ENCODE assay signal across 9 mouse cellular contexts in the genomic region with DNA sequence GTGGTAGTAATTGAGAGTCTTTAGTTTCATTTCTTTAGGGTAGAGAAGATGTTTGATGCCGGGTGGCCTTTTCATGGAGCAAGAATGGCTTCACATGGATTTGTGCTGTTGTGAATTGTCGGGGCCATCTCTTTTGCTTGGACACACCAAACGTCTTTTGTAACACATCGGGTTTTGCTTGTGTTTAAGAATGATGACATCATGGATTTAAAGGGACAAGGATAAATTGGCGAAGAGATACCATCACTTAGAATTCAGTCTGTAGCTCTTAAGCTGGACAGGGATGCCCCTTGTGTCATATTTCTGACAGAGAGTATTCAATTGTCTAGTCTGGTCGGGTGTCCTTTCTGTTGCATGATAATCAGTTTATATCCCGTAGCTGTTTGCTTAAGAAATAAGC. TPM values are rescaled to one million over a fixed set of nuclear protein-coding genes. Genes with fewer than 3 reads are reported as not detected.
DNase-seq lines count a peak whose midpoint lies in the region; ATAC-seq and TF ChIP-seq lines count a peak whose summit lies in the region.
"Had no signal": no experiment of that assay in that cellular context is flagged by ENCODE, and none has a peak within 500 bp of the region (broad histone marks: within the 10 kb centered on the region; RNA-seq: fewer than 3 reads in every experiment).

No protein-coding gene starts in this region.

- peak overlapping the region; percentile 82 for H3K4me3 ChIP-seq in left cerebral cortex, adult 2 months
- peak overlapping the region; percentile 92 for H3K4me3 ChIP-seq in embryonic facial prominence, embryonic 12.5 days
- H3K4me3 ChIP-seq in limb, embryonic 10.5 days: peak overlapping the region; percentile 99
- peak overlapping the region; percentile 98 for H3K4me3 ChIP-seq in neural tube, embryonic 15.5 days (replicated peaks)

- no peaks in the 10 kb centered on the region for H3K9me3 ChIP-seq in embryonic facial prominence, embryonic 12.5 days
- H3K9me3 ChIP-seq in limb, embryonic 10.5 days (replicated peaks): no peaks in the 10 kb centered on the region
- H3K9me3 ChIP-seq in neural tube, embryonic 15.5 days (replicated peaks): no peaks in the 10 kb centered on the region

- no peak for DNase-seq in left cerebral cortex, adult 2 months (ENCODE audit: extremely low spot score in 1 of 2, low spot score in 2 of 2)
- DNase-seq in left cerebral cortex, adult 18-20 months (ENCODE audit: low spot score in 2 of 2): no peak
- DNase-seq in limb, embryonic 10.5 days (ENCODE audit: low spot score): no peak
- no peak for DNase-seq in left cerebral cortex, postnatal 14 days (ENCODE audit: low spot score in 2 of 2)
- no peak for DNase-seq in spleen, postnatal 4 days (ENCODE audit: low spot score in 2 of 2)
- DNase-seq in gastrocnemius, adult 18-20 months (ENCODE audit: low spot score): no peak
- DNase-seq: gastrocnemius, postnatal 25 days had no signal

- H3K4me1 ChIP-seq in embryonic facial prominence, embryonic 12.5 days: peaks cover 11% of the 10 kb centered on the region
- peaks cover 17% of the 10 kb centered on the region for H3K4me1 ChIP-seq in limb, embryonic 10.5 days
- H3K4me1 ChIP-seq in neural tube, embryonic 15.5 days: peaks cover 40% of the 10 kb centered on the region

- no peak for TF ChIP-seq CTCF in left cerebral cortex, adult 2 months (IDR thresholded peaks at IDR 0.05)

- WGBS in embryonic facial prominence, embryonic 12.5 days: 32% methylated on average over 7 of the region's 7 CpGs
- WGBS in limb, embryonic 10.5 days: 62% methylated on average over 7 of the region's 7 CpGs
- WGBS in neural tube, embryonic 15.5 days: 18% methylated on average over 7 of the region's 7 CpGs

- intact Hi-C loops in left cerebral cortex, adult 2 months (cut with DNase I): loop anchor here (5.0 to 10.0 kb wide), 2 partner anchors 53 to 396 kb away; no protein-coding TSS in a partner anchor
- intact Hi-C loops in left cerebral cortex, postnatal 14 days (cut with DNase I): loop anchor here (5.0 kb wide), 2 partner anchors 53 to 213 kb away; no protein-coding TSS in a partner anchor

- peak overlapping the region; percentile 83 for H3K9ac ChIP-seq in embryonic facial prominence, embryonic 12.5 days
- peak overlapping the region; percentile 99 for H3K9ac ChIP-seq in neural tube, embryonic 15.5 days (replicated peaks)

- ATAC-seq in embryonic facial prominence, embryonic 12.5 days (ENCODE audit: insufficient number of reproducible peaks, insufficient read depth, low FRiP score, low TSS enrichment): no peak
- ATAC-seq in neural tube, embryonic 15.5 days (ENCODE audit: low FRiP score): no peak

- H3K27me3 ChIP-seq in embryonic facial prominence, embryonic 12.5 days: no peaks in the 10 kb centered on the region
- H3K27me3 ChIP-seq in limb, embryonic 10.5 days (ENCODE audit: low read depth, poor library complexity, severe bottlenecking): no peaks in the 10 kb centered on the region
- H3K27me3 ChIP-seq in neural tube, embryonic 15.5 days (replicated peaks): 0 out of 2 replicates have a peak, but pooled peaks cover 2% of the 10 kb centered on the region

- no peak overlapping the region for H3K27ac ChIP-seq in left cerebral cortex, adult 2 months
- no peak overlapping the region for H3K27ac ChIP-seq in embryonic facial prominence, embryonic 12.5 days
- 0 out of 2 replicates have a peak overlapping the region, but pooled peaks have one; percentile 92 for H3K27ac ChIP-seq in limb, embryonic 10.5 days
- no peak overlapping the region for H3K27ac ChIP-seq in neural tube, embryonic 15.5 days (replicated peaks)

- peak overlapping the region; percentile 78 for H3K4me2 ChIP-seq in embryonic facial prominence, embryonic 12.5 days (replicated peaks)
- H3K4me2 ChIP-seq in neural tube, embryonic 15.5 days: peak overlapping the region; percentile 80

- H3K36me3 ChIP-seq in embryonic facial prominence, embryonic 12.5 days: 0 out of 2 replicates have a peak, but pooled peaks cover 5% of the 10 kb centered on the region
- H3K36me3 ChIP-seq in limb, embryonic 10.5 days: peaks cover 4% of the 10 kb centered on the region; the same call in 1 of the 2 replicates
- H3K36me3 ChIP-seq in neural tube, embryonic 15.5 days: no peaks in the 10 kb centered on the region

RNA-seq across cellular contexts. Expression of gene Fbxo42, which starts 1.4 kb away (rescaled TPM):
- 10 to 100 TPM; 29.3 to 30.3 TPM for total RNA-seq in left cerebral cortex, adult 2 months (2021)
- total RNA-seq in left cerebral cortex, adult 18-20 months (2021): 10 to 100 TPM; 30.1 to 31.5 TPM
- 31.6 and 32.1 TPM in 2 replicates for polyA plus RNA-seq in embryonic facial prominence, embryonic 12.5 days (2016; fragmentation: Nextera tagmentation; extraction: Ambion mirVana)
- polyA plus RNA-seq in limb, embryonic 10.5 days (2016; fragmentation: Nextera tagmentation; extraction: Ambion mirVana): 27.1 and 32.2 TPM in 2 replicates
- 23.3 and 23.8 TPM in 2 replicates for polyA plus RNA-seq in neural tube, embryonic 15.5 days (2015; fragmentation: Nextera tagmentation; extraction: Ambion mirVana)
- 10 to 100 TPM; 31.6 to 38.8 TPM for total RNA-seq in left cerebral cortex, postnatal 14 days (2021)
- total RNA-seq in gastrocnemius, adult 18-20 months (2021): 10 to 100 TPM; 10.8 to 11.2 TPM

RNA-seq across cellular contexts. Expression of gene Szrd1, which starts 9.5 kb away (rescaled TPM):
- 10 to 100 TPM; 44.4 to 59.1 TPM for total RNA-seq in left cerebral cortex, adult 2 months (2021)
- total RNA-seq in left cerebral cortex, adult 18-20 months (2021): 10 to 100 TPM; 51.3 to 54.1 TPM
- polyA plus RNA-seq in embryonic facial prominence, embryonic 12.5 days (2016; fragmentation: Nextera tagmentation; extraction: Ambion mirVana): 35.2 and 37.6 TPM in 2 replicates
- 39.0 and 40.2 TPM in 2 replicates for polyA plus RNA-seq in limb, embryonic 10.5 days (2016; fragmentation: Nextera tagmentation; extraction: Ambion mirVana)
- polyA plus RNA-seq in neural tube, embryonic 15.5 days (2015; fragmentation: Nextera tagmentation; extraction: Ambion mirVana): 23.7 and 29.1 TPM in 2 replicates
- 10 to 100 TPM; 43.8 to 48.6 TPM for total RNA-seq in left cerebral cortex, postnatal 14 days (2021)
- total RNA-seq in gastrocnemius, adult 18-20 months (2021): 100 to 1,000 TPM; 160 to 163 TPM
